Comparison of ENCODE assay signal across 8 mouse cellular contexts in the genomic region with DNA sequence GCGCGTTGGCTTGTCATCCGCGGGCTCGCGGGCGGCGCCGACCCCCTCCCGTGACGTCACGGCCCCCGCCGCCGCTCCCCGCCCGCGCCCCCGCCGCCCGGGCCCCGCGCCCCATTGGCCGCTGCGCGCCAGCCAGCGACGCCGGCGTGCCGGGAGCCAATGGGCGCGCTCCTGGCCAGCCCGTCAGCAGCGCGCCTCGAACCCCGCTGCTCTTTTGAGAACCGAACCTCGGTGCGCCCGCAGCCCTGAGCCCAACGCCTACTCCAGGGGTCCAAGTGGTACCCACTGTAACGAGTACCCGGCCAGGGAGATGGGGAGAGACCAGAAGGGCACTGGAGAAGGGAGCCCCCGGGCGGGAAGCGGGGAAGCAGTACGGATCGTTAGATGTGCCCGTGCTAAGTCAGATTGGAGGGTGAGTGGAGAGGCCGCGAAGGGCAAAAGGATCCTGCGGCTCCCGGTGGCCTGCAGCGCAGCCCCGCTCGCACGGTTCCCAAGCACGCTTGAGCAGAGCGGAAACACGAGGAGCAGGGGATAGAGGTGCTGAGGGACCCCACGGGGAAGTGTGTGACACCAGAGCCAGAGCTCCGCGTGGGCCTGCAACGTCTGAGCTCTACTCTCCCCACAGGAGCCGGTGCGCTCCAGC. TPM values are rescaled to one million over a fixed set of nuclear protein-coding genes. Genes with fewer than 3 reads are reported as not detected.
DNase-seq lines count a peak whose midpoint lies in the region; ATAC-seq lines count a peak whose summit lies in the region.

No protein-coding gene starts in this region.

- peak overlapping the region; percentile 50; the same call in 1 of the 2 replicates for H3K27ac ChIP-seq in hindbrain, embryonic 10.5 days
- peak overlapping the region; percentile 71 for H3K27ac ChIP-seq in midbrain, embryonic 11.5 days (ENCODE audit: low read depth, low read length)

- ATAC-seq in megakaryocyte, adult 5-6 weeks (ENCODE audit: poor library complexity, severe bottlenecking), result no peak
- ATAC-seq in midbrain, embryonic 11.5 days (ENCODE audit: low FRiP score), result peak; percentile 89
- ATAC-seq in megakaryocyte progenitor cell, adult 5-6 weeks (replicated peaks; ENCODE audit: poor library complexity), result no peak

- WGBS in hindbrain, embryonic 10.5 days, result under 1% methylated on average over 68 of the region's 68 CpGs
- WGBS in midbrain, embryonic 11.5 days, result under 1% methylated on average over 57 of the region's 68 CpGs

- DNase-seq in cerebellum, postnatal 14 days, result peak; percentile 90 to 95
- DNase-seq in hindbrain, embryonic 10.5 days (ENCODE audit: low spot score), result peak; percentile 77
- peak; percentile 98 for DNase-seq in midbrain, embryonic 11.5 days (ENCODE audit: low spot score, missing footprints)
- DNase-seq in ovary, postnatal 10 days (ENCODE audit: low spot score), result no peak
- no peak for DNase-seq in adipocyte (ENCODE audit: low spot score)

- H3K27me3 ChIP-seq in megakaryocyte, embryonic 14.5 days (replicated peaks), result peaks cover 95% of the 10 kb centered on the region
- peaks cover 100% of the 10 kb centered on the region for H3K27me3 ChIP-seq in hindbrain, embryonic 10.5 days (ENCODE audit: insufficient read depth, poor library complexity, severe bottlenecking)
- H3K27me3 ChIP-seq in midbrain, embryonic 11.5 days (ENCODE audit: control insufficient read depth, insufficient read depth, low read length), result peaks cover 88% of the 10 kb centered on the region

- H3K4me2 ChIP-seq in midbrain, embryonic 11.5 days, result peak overlapping the region; percentile 86

- no peaks in the 10 kb centered on the region for H3K36me3 ChIP-seq in megakaryocyte, embryonic 14.5 days (replicated peaks; ENCODE audit: low read length)
- H3K36me3 ChIP-seq in hindbrain, embryonic 10.5 days, result no peaks in the 10 kb centered on the region
- H3K36me3 ChIP-seq in midbrain, embryonic 11.5 days (ENCODE audit: control insufficient read depth, insufficient read depth, low read length), result no peaks in the 10 kb centered on the region

- peak overlapping the region; percentile 79 for H3K4me3 ChIP-seq in megakaryocyte, embryonic 14.5 days (replicated peaks)
- peak overlapping the region; percentile 60 for H3K4me3 ChIP-seq in hindbrain, embryonic 10.5 days
- H3K4me3 ChIP-seq in midbrain, embryonic 11.5 days (ENCODE audit: low read depth, low read length), result peak overlapping the region; percentile 60

- peaks cover 12% of the 10 kb centered on the region; the same call in 1 of the 2 replicates for H3K9me3 ChIP-seq in megakaryocyte, embryonic 14.5 days
- no peaks in the 10 kb centered on the region for H3K9me3 ChIP-seq in hindbrain, embryonic 10.5 days
- H3K9me3 ChIP-seq in midbrain, embryonic 11.5 days (ENCODE audit: control insufficient read depth, low read length), result no peaks in the 10 kb centered on the region

- peaks cover 45% of the 10 kb centered on the region for H3K4me1 ChIP-seq in megakaryocyte, embryonic 14.5 days
- H3K4me1 ChIP-seq in hindbrain, embryonic 10.5 days (replicated peaks), result peaks cover 43% of the 10 kb centered on the region
- peaks cover 14% of the 10 kb centered on the region for H3K4me1 ChIP-seq in midbrain, embryonic 11.5 days (ENCODE audit: control insufficient read depth, insufficient read depth, low read length)

- peak overlapping the region; percentile 61 for H3K9ac ChIP-seq in midbrain, embryonic 11.5 days (ENCODE audit: low read length)

RNA-seq across cellular contexts. Expression of gene Barhl2, which starts 0.6 kb away (rescaled TPM):
- polyA plus RNA-seq in megakaryocyte, embryonic 14.5 days (2012; ENCODE audit: insufficient read depth, low replicate concordance), result 0.03 TPM in 1 of 2 replicates, not detected in the other
- not detected in 2 replicates for total RNA-seq in megakaryocyte, adult 5-6 weeks (2015)
- not detected in 2 replicates for total RNA-seq in megakaryocyte, adult 5-6 weeks (2017)
- 1.1 and 1.4 TPM in 2 replicates for polyA plus RNA-seq in hindbrain, embryonic 10.5 days (2016; fragmentation: Nextera tagmentation; extraction: Ambion mirVana)
- 10.3 and 12.4 TPM in 2 replicates for polyA plus RNA-seq in midbrain, embryonic 11.5 days (2014; fragmentation: Nextera tagmentation; extraction: Ambion mirVana)
- not detected in 2 replicates for total RNA-seq in megakaryocyte progenitor cell, adult 5-6 weeks (2015)
- not detected in 2 replicates for total RNA-seq in megakaryocyte progenitor cell, adult 5-6 weeks (2017)

Comparison
In these comparisons a context has a peak if more than half of its experiments do, and no peak if none do; other contexts are left out.
1. DNase-seq: peak in cerebellum, postnatal 14 days (2 of 2), hindbrain, embryonic 10.5 days (single experiment) and midbrain, embryonic 11.5 days (single experiment); none in ovary, postnatal 10 days (single experiment) and adipocyte (single experiment).
2. Peak in every context shown above with its lines, with median percentiles within 50 percentile points of each other: H3K4me3 ChIP-seq.